Mouse (Mus musculus) embryonic fibroblast, embryonic 13.5 days (primary cell): ENCODE data around the gene Gaa.

Experiments used
- CTCF ChIP-seq: IDR thresholded peaks from 2 replicates; pipeline ENCODE4 v1.5.1; 2011; ENCODE audit warnings: mild to moderate bottlenecking, control low read depth, low read length, moderate library complexity, borderline replicate concordance; ENCODE audit not compliant: insufficient read depth
- POLR2A ChIP-seq: IDR thresholded peaks from 2 replicates; pipeline ENCODE4 v1.6.1; 2011; ENCODE audit warnings: low read depth, mild to moderate bottlenecking, control low read depth, low read length, moderate library complexity

- TF ChIP-seq POLR2A (no peak), CTCF (no peak)
These were observed 62.9 kb downstream of the Gaa start for GRCm38 (mm10) chr11:119330592-119330991.
